Mouse (Mus musculus) limb, embryonic 14.5 days (tissue): Measurements from ENCODE around the gene Kptn. TPM values are rescaled to one million over a fixed set of nuclear protein-coding genes. Genes with fewer than 3 reads are reported as not detected.
A peak's percentile ranks its signal among the peaks of the same experiment; 100 is the strongest.

Experiments used
- ATAC-seq: fragments of 200-750 bp; cut with Nextera tagmentation; 2 replicates; pipeline ENCODE4 v1.8.0; 2017; ENCODE audit warnings: low read depth, moderate number of reproducible peaks, moderate TSS enrichment; ENCODE audit not compliant: low FRiP score
- DNase-seq: peaks from one replicate; pipeline ENCODE4 v3.0.0-alpha.2; 2015; ENCODE audit warnings: low spot score
- H3K27ac ChIP-seq: fragments of 300-500 bp; sonication (generic); replicated peaks from 2 replicates; pipeline ENCODE4 v1.5.1; 2014; ENCODE audit warnings: low read depth, mild to moderate bottlenecking, low read length, moderate library complexity, mixed read lengths
- H3K27me3 ChIP-seq: fragments of 300-500 bp; sonication (generic); 2 replicates; pipeline ENCODE4 v1.6.1; 2014; ENCODE audit warnings: low read length, mixed read lengths; ENCODE audit not compliant: control insufficient read depth, insufficient read depth
- H3K36me3 ChIP-seq: fragments of 300-500 bp; sonication (generic); 2 replicates; pipeline ENCODE4 v1.6.1; 2014; ENCODE audit warnings: mild to moderate bottlenecking, low read length, moderate library complexity, mixed read lengths; ENCODE audit not compliant: control insufficient read depth, insufficient read depth
- H3K4me1 ChIP-seq: fragments of 300-500 bp; sonication (generic); 2 replicates; pipeline ENCODE4 v1.6.1; 2014; ENCODE audit warnings: antibody characterized with exemption, low read length, mixed read lengths; ENCODE audit not compliant: control insufficient read depth, insufficient read depth
- H3K4me2 ChIP-seq: fragments of 300-500 bp; sonication (generic); replicated peaks from 2 replicates; pipeline ENCODE4 v1.6.1; 2014; ENCODE audit warnings: low read depth, mild to moderate bottlenecking, low read length, moderate library complexity; ENCODE audit not compliant: severe bottlenecking
- H3K4me3 ChIP-seq: fragments of 300-500 bp; sonication (generic); replicated peaks from 2 replicates; pipeline ENCODE4 v1.5.1; 2014; ENCODE audit warnings: low read length
- H3K9ac ChIP-seq: fragments of 300-500 bp; sonication (generic); 2 replicates; pipeline ENCODE4 v1.6.1; 2014; ENCODE audit warnings: mild to moderate bottlenecking, low read depth, low read length, moderate library complexity; ENCODE audit not compliant: severe bottlenecking
- H3K9me3 ChIP-seq: fragments of 300-500 bp; sonication (generic); 2 replicates; pipeline ENCODE4 v1.6.1; 2016; ENCODE audit warnings: low read length; ENCODE audit not compliant: control insufficient read depth
- POLR2A ChIP-seq: fragments of 200-500 bp; IDR thresholded peaks from 2 replicates; pipeline ENCODE4 v1.8.0; 2012; ENCODE audit warnings: inconsistent platforms, mild to moderate bottlenecking, moderate library complexity, borderline replicate concordance; ENCODE audit not compliant: insufficient read depth, insufficient read length; ENCODE audit errors: extremely low read depth
- WGBS: fragments of 180-500 bp; shearing (Covaris S2); extraction: QIAGEN DNeasy Blood & Tissue Kit; methylation state at CpG from one replicate; pipeline ENCODE4 v1.1.7; 2014; 5-methylcytosine and 5-hydroxymethylcytosine counted together
- polyA plus RNA-seq, 2 experiments: library from polyadenylated mRNA; depleted of rRNA in 1 of 2; stranded (reverse) in 1 of 2; unstranded in 1 of 2; fragments of >200 nt; fragmentation: Nextera tagmentation in 1 of 2; extraction: Ambion mirVana in 1 of 2; gene quantifications; 2 replicates each; pipeline versions ENCODE4 v1.2.1 to v1.2.3; 2012 to 2014

Kptn gene
- polyA plus RNA-seq, 2 experiments = 28.6 to 38.0 TPM

DNA sequence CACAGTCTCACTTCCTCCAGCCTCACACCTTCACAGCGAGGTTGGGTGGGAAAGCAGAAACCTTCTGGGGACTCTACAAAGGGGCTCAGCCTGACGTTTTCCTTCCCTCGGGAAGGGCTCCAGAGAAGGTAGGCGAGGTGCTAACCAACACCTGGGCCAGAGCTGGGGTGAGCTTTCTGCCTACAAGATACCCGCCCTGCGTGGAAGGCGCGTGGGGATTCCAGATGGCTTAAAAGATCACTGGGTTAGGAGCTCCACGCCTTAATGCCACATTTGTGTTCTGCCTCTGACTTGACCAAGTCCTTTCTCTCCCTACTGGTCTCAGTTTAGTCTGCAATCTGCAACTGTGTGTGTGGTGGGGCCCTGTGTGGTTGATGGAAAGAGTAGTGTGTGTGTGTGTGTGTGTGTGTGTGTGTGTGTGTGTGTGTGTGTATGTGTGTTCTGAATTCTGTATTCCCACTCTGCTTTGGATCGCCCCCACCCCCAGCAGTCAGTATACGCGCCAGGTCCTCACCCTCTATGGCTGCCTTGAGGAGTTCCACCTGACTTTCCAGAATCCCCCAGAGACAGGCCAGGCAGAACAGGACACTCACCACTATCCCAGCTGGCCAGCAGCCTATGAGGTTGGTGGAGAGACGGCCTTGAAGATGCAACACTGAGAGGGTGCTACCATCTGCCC, 11.4 kb downstream of the Kptn start:
- no peak for TF ChIP-seq POLR2A
- Histone ChIP-seq H3K36me3 (peaks cover 6% of the 10 kb centered on the region; the same call in 1 of the 2 replicates), H3K4me3 (peak overlapping the region; percentile 55), H3K9me3 (no peaks in the 10 kb centered on the region), H3K27ac (no peak overlapping the region), H3K27me3 (no peaks in the 10 kb centered on the region; the same call in 1 of the 2 replicates), H3K9ac (peak overlapping the region; percentile 66; the same call in 1 of the 2 replicates), H3K4me1 (peaks cover 12% of the 10 kb centered on the region), H3K4me2 (peak overlapping the region; percentile 73)
- ATAC-seq (no peak), DNase-seq (no peak)
- WGBS = 38% methylated on average over 13 of the region's 13 CpGs

GRCm38 (mm10) chr7:16132161-16132581, 12.5 kb downstream of the Kptn start:
- Histone ChIP-seq H3K36me3 (0 out of 2 replicates have a peak, but pooled peaks cover 5% of the 10 kb centered on the region), H3K9me3 (no peaks in the 10 kb centered on the region), H3K4me2 (no peak overlapping the region), H3K9ac (no peak overlapping the region), H3K27ac (no peak overlapping the region), H3K4me3 (no peak overlapping the region), H3K27me3 (no peaks in the 10 kb centered on the region; the same call in 1 of the 2 replicates), H3K4me1 (peaks cover 12% of the 10 kb centered on the region)
- DNase-seq (no peak), ATAC-seq (no peak)
- 7% methylated on average over 6 of the region's 7 CpGs for WGBS
- TF ChIP-seq POLR2A = no peak

DNA sequence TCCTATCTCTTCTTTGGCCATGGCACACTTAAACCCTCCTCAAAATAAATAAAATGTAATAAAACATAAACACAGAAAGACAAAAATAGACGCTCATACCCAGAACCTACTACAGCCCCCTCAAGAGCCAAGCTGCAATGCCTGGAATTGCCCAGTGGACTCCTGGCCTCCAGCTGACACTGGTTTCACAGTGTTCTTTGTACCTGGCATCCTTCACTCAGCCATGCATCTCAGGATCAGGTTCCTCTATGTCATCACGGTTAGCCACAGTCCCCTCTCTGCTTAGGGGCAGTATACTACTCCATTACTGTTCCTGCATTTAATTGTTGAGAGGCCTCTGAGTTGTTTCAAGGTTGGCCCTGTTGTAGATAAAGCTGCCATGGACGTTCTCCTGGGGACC, 13.2 kb downstream of the Kptn start:
- 79% methylated on average over 3 of the region's 3 CpGs for WGBS
- Histone ChIP-seq H3K9me3 (no peaks in the 10 kb centered on the region), H3K4me1 (peaks cover 12% of the 10 kb centered on the region), H3K27me3 (no peaks in the 10 kb centered on the region; the same call in 1 of the 2 replicates), H3K4me2 (no peak overlapping the region), H3K9ac (no peak overlapping the region), H3K4me3 (no peak overlapping the region), H3K36me3 (0 out of 2 replicates have a peak, but pooled peaks cover 5% of the 10 kb centered on the region), H3K27ac (no peak overlapping the region)
- no peak for DNase-seq
- no peak for TF ChIP-seq POLR2A
- ATAC-seq = no peak

GRCm38 (mm10) chr7:16133691-16134090, 14.0 kb downstream of the Kptn start:
- Histone ChIP-seq H3K4me1 (peaks cover 12% of the 10 kb centered on the region), H3K4me3 (no peak overlapping the region), H3K9me3 (no peaks in the 10 kb centered on the region), H3K4me2 (no peak overlapping the region), H3K27ac (no peak overlapping the region), H3K36me3 (0 out of 2 replicates have a peak, but pooled peaks cover 5% of the 10 kb centered on the region), H3K9ac (no peak overlapping the region), H3K27me3 (no peaks in the 10 kb centered on the region; the same call in 1 of the 2 replicates)
- DNase-seq (no peak), ATAC-seq (no peak)
- 91% methylated on average over 9 of the region's 9 CpGs for WGBS
- no peak for TF ChIP-seq POLR2A

DNA sequence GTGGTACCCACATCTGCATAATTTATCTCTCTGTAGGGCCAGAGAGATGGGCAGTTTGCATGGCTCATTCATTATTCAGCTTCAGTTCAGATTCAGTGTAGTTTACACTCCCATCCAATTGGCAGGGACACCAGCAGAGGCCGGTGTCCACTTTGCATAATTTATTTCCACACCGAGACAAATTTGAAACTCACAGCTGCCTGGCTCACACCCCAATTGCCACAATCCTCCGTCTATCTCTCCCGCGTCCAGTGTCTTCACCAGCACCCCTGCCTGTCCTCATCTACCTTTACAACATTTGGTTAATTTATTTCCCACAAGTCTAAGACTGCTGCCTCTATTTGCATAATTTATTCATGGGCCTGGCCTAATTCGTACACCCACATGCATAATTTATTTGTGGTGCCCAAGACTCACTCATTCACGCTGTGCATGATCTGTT, 15.3 kb downstream of the Kptn start:
- DNase-seq (no peak), ATAC-seq (no peak)
- H3K9me3 ChIP-seq = no peaks in the 10 kb centered on the region
- 64% methylated on average over 7 of the region's 7 CpGs for WGBS
- no peak for TF ChIP-seq POLR2A
- H3K4me3 ChIP-seq = no peak overlapping the region
- peaks cover 9% of the 10 kb centered on the region for H3K4me1 ChIP-seq
- 0 out of 2 replicates have a peak, but pooled peaks cover 5% of the 10 kb centered on the region for H3K36me3 ChIP-seq
- no peak overlapping the region for H3K27ac ChIP-seq
- no peak overlapping the region for H3K4me2 ChIP-seq
- H3K27me3 ChIP-seq = no peaks in the 10 kb centered on the region; the same call in 1 of the 2 replicates
- no peak overlapping the region for H3K9ac ChIP-seq
